Mouse (Mus musculus): ENCODE data around the gene Oaz2. TPM values are rescaled to one million over a fixed set of nuclear protein-coding genes. Genes with fewer than 3 reads are reported as not detected.

Oaz2 gene
- total RNA-seq, 2 experiments from 2014 or later, result 217 to 221 TPM

Other genes with a start within 250 kb of the Oaz2 start
- gene Slc51b, start 245.0 kb upstream of the Oaz2 start, total RNA-seq (2021), result not detected
- gene Mtfmt, start 232.2 kb upstream of the Oaz2 start, total RNA-seq (2021), result 1 to 10 TPM; 4.3 to 4.7 TPM
- 1 to 10 TPM; 7.9 to 8.8 TPM for gene Spg21, start 207.1 kb upstream of the Oaz2 start, total RNA-seq (2021)
- gene Ankdd1a, start 147.8 kb upstream of the Oaz2 start, total RNA-seq (2021), result not detected
- gene Plekho2, start 88.0 kb upstream of the Oaz2 start, total RNA-seq (2021), result 1 to 10 TPM; 5.2 to 5.9 TPM
- gene Pif1, start 80.8 kb upstream of the Oaz2 start, total RNA-seq (2021), result under 1 TPM in 1 of 2 experiments, not detected in 1; 0.92 TPM
- gene Rbpms2, start 38.4 kb upstream of the Oaz2 start, total RNA-seq (2021), result 1 to 10 TPM; 1.7 to 1.9 TPM
- gene Zfp609, start 159.6 kb downstream of the Oaz2 start, total RNA-seq (2021), result 10 to 100 TPM; 16.3 to 17.8 TPM
- under 1 TPM; 0.44 to 0.79 TPM for gene Pclaf, start 222.2 kb downstream of the Oaz2 start, total RNA-seq (2021)
- gene Trip4, start 240.8 kb downstream of the Oaz2 start, total RNA-seq (2021), result 10 to 100 TPM; 10.9 to 14.8 TPM
- gene Csnk1g1, start 240.9 kb downstream of the Oaz2 start, total RNA-seq (2021), result 1 to 10 TPM; 5.9 to 7.0 TPM

Data from gastrocnemius, postnatal 36 days (tissue).